Mouse (Mus musculus) myocyte (in vitro differentiated cells): Measurements from ENCODE around the gene Tmigd1.

ENCODE experiments used
- CEBPB ChIP-seq: IDR thresholded peaks from 2 replicates; pipeline ENCODE4 v1.6.1; 2011; ENCODE audit warnings: mild to moderate bottlenecking, moderate library complexity; ENCODE audit not compliant: poor library complexity, insufficient read depth, severe bottlenecking
- E2F4 ChIP-seq: IDR thresholded peaks from one replicate; pipeline ENCODE4 v1.6.1; 2011; ENCODE audit warnings: mild to moderate bottlenecking, control low read depth, moderate library complexity; ENCODE audit not compliant: insufficient read depth
- MYOD1 ChIP-seq, 3 experiments: IDR thresholded peaks; one replicate each; pipeline ENCODE4 v1.6.1; 2011; ENCODE audit warnings: control low read depth in 2 of 3, low read depth in 2 of 3, mild to moderate bottlenecking in 2 of 3, moderate library complexity in 1 of 3; ENCODE audit not compliant: insufficient read length in 2 of 3, control insufficient read depth in 1 of 3
- POLR2A ChIP-seq: IDR thresholded peaks from one replicate; pipeline ENCODE4 v1.6.1; 2011; ENCODE audit warnings: low read depth, mild to moderate bottlenecking, control low read depth, moderate library complexity; ENCODE audit not compliant: insufficient read length
- POLR2AphosphoS2 ChIP-seq: IDR thresholded peaks from one replicate; pipeline ENCODE4 v1.6.1; 2011; ENCODE audit warnings: low read depth, control low read depth; ENCODE audit not compliant: insufficient read length
- USF1 ChIP-seq: IDR thresholded peaks from one replicate; pipeline ENCODE4 v1.6.1; 2011; ENCODE audit warnings: low read depth, mild to moderate bottlenecking, control low read depth, moderate library complexity

GRCm38 (mm10) chr11:76891171-76891570 lies 10.8 kb upstream of the Tmigd1 start:
- TF ChIP-seq POLR2A (no peak), CEBPB (no peak), POLR2AphosphoS2 (no peak), E2F4 (no peak), MYOD1 (IDR thresholded peaks at IDR 0.05; ENCODE audit: control insufficient read depth in 1 of 3, insufficient read length in 2 of 3, low read depth in 2 of 3) (no peak), USF1 (no peak)
